Mouse (Mus musculus) retina, postnatal 7 days (tissue): Measurements from ENCODE around the gene Gm10570.
A peak's percentile ranks its signal among the peaks of the same experiment; 100 is the strongest.

Experiments
- DNase-seq: peaks from one replicate; pipeline ENCODE4 v3.0.0-alpha.2; 2012; ENCODE audit warnings: low read depth, low spot score

The Gm10570 gene

DNA sequence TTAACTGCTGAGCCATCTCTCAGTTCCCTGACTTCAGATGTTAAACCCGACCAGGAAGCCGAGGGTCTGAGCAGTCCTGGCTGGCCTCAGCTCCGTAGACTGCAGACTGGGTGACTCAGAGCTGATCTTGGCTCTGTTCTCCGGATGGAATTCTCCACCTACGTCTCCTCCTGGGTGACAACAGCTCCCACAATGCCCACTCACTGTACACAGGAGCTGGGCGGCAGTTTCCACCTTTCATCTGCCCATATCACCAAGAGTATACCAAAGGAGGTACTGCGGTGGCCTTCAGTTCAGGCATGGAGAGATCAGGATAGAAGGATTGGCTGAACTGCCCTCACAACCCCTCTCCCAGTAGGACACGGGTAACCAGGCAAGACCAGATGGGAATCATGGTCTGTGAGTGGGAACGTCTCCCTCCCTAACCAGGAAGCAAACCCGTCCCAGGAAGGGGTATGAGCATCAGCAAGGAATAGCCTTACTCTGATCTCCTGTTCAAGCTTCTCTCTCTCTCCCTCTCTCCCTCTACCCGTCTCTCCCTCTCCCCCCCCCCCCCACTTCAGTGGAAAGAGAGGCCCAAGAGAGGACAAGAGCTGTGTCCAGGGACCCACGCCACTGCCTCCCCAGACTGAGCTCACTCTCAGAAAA is 34.7 kb downstream of the Gm10570 start:
- DNase-seq: no peak

DNA sequence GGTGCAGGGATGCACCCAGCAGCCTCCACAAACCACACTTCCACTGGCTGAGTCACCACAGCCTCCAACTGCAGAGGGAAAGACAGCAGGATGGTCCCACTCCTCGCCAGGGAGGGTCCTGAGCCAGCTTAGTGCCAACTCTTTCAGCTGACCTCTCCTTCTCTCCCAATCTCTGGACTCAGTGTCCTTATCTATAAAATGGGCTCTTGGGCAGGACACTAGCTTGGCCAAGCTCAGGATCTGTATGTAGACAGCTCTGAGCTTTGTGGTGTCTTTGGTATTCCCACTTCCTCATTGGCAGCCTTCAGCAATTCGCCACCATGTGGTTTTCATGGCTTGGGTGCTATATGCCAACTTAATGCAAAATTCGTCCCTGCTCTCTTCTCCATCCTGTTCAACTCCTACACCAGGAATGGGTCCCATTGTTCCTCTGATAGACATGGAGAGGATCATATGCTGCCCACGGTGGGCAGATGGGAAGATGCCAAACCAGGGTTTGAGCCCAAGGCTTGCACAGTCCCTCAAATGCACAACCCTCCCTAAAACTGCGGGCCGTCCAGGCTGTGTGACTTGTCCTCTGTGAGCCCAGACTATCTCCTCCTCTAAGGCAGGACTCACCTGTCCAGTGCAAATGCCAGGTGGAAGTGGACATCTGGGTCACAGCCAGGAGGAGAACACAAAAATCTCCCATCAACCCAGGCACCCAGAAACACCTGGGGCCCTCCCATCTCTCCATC is 37.7 kb downstream of the Gm10570 start:
- no peak for DNase-seq

DNA sequence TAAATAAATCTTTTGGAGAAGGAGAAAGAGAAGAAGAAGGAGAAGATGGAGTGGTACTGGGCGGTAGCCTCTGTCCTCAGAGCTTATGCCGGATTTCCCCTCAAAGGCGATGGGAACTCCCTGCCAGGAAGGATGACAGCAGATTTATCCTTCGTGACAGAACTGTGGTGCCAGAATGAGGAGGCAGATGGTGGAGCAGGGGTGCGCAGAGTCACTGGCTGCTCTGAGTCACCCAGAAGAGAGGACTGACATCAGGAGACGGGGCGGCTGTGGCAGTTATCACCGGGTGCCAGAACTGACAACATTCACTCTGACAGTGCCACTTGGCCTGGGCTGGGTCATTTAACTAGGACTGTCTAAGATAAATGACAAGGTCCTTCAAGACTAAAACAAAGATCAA is 38.4 kb downstream of the Gm10570 start:
- no peak for DNase-seq

DNA sequence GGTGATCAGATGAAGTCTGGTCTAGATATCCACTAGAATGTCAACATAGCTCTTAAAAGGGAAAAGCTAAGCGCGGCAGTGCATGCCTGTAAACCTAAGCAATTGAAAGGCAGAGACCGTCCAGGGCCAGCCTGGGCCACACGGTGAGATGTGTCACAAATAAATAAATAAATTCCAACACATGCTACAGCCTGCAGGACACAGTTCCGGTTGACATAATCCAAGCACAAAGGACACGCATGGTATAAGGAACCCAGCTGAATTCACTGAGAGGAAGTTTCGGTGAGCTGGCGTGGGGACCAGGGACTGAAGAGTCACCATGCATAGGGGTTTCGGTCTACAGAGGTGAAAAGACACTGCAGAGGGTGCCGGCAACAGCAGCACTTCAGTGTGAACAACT is 39.7 kb downstream of the Gm10570 start:
- no peak for DNase-seq

GRCm38 (mm10) chr4:130267069-130267468 is 41.4 kb downstream of the Gm10570 start:
- DNase-seq: no peak

- DNase-seq: no peak
Observed at GRCm38 (mm10) chr4:130266601-130267000, 41.9 kb downstream of the Gm10570 start.

DNA sequence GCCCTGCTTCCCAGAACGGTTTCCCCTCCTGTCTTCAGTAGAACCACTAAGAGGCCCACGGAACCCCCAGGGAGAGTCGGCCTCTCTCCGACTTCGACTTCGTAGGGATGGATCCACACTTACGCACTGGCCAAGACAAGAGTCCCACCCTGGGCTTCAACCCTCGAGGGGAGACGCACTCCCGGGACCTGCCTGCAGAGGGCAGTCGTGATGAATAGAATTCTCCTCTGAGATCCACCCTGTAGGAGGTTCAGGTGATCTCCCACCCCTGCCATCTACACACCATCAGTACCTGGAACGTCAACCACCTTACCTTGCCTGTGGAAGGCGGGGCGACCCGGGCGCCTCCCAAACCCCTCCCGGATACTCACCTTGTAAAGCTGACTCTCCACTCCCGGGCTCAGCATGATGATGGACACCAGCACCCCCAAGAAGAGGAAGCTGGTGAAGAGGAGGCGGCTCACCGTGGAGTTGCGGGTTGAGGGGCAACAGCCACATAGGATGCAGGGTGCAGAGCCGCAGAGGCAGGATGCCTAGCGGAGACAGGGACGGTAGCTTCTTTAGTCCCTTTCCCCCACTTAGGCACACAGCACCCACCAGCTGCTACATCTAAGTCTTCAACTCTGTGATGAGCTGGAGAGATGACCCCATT is 43.6 kb downstream of the Gm10570 start:
- DNase-seq: peak; percentile 41

- no peak for DNase-seq
Observed at GRCm38 (mm10) chr4:130264131-130264530, 44.3 kb downstream of the Gm10570 start.

GRCm38 (mm10) chr4:130260406-130260805 is 48.1 kb downstream of the Gm10570 start:
- DNase-seq: no peak
